Mouse (Mus musculus): ENCODE results near the gene Slc4a4.
"Not testable (repeated sequence)": the region's sequence is repeated elsewhere in the genome, so short reads cannot be mapped to it uniquely, and the experiment has no call there.

The Slc4a4 gene

GRCm38 (mm10) chr5:88960342-88961105 is 73.9 kb downstream of the Slc4a4 start:
- no peak for ATAC-seq (ENCODE audit: low TSS enrichment)

- ATAC-seq (ENCODE audit: low TSS enrichment): no peak
Measured at GRCm38 (mm10) chr5:88961351-88961761, 74.7 kb downstream of the Slc4a4 start.

GRCm38 (mm10) chr5:88964685-88965290 is 78.2 kb downstream of the Slc4a4 start:
- ATAC-seq (ENCODE audit: low TSS enrichment): no peak

DNA sequence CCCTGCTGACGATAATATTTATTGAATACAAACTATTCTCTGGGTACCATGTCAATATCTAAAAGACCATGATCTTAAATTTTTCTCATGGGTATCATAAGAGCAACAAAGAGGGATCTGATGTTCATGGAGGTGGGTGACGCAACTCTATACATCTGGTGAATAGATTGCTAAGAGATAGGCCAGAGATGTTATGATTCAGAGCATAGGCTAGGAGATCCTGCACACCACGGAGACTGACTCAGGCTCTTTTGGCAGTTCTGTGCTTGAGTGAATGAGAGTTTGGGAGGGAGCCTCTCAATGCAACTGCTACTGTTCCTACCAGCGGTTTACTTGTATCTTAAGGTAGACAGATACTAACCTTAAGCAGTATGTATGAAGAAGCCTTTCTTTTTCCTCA is 79.9 kb downstream of the Slc4a4 start:
- ATAC-seq (ENCODE audit: low TSS enrichment): 0 out of 2 replicates have a peak, but pooled peaks have one; percentile 41

DNA sequence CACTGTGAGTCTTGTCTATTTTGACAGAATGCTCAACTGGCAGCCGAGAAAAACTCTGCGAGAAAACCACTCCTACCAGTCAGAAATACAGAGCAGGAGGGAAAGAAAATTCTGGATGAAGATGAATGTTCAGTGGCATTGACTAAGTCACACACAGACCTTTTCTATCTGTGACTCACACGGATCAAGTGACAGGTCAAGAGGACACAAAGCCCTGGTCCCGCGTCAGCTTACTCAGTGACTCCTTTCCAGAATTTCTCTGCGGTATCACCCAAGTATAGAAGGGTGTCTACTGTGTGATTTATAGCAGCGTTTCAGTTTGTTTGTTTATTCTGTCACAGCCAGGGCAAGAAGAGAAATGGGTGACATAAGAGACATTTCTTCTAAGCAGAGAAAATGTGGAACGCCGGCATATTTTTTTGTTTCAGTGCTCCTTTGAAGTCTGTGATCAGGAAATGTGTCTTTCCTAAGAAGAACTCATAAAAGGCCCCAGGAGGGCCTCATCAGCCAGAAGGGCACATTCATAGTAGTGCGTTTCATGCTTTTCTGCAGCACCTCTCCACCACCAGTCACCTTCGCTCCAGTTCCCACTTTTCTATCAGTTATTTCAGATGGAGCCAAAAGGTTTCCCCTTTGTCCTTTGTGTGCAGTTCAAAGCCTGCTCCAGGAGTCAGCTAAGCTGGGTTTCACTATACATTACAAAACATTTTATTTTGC is 82.5 kb downstream of the Slc4a4 start:
- no peak for ATAC-seq (ENCODE audit: low TSS enrichment)

- no peak for ATAC-seq (ENCODE audit: low TSS enrichment)
Measured at GRCm38 (mm10) chr5:88971554-88971953, 84.9 kb downstream of the Slc4a4 start.

DNA sequence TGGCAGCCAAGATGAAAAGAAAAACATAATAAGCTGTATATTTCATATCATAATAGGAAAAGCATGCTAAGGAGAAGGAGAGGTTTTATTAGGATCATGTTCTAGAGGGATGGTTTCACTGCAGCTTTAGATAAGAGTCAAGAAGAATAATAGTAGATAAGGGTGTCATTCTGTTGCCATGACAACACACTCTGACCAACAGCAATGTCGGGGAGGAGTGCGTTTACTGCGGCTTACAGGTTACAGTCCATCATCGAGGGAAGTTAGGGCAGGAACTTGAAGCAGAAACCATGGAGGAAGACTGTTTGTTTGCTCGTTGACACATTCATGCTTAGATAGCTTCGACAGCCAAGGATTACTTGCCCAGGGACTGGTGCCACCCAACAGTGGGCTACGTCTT is 85.7 kb downstream of the Slc4a4 start:
- no peak for ATAC-seq (ENCODE audit: low TSS enrichment)

GRCm38 (mm10) chr5:88973130-88973529 is 86.5 kb downstream of the Slc4a4 start:
- ATAC-seq (ENCODE audit: low TSS enrichment): peak; percentile 68

DNA sequence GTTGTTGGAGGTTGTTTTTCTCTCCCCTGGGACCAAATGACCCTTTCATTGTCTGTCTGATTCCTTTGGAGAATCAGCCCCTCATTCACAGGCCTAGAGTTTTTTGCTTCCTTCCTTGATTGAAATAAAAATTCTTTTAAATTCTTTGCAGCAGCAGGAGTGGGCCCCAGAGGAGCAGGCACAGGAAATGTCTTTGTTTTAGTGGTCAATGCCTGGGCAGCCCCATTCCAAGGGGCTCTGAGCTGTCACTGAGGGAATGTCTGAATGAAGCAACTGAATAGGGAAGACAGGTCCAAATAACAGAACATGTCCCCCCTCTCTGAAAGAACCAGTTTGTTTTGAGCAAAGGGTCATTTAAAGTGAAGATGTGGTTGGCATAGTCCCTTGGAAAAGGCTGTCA is 89.1 kb downstream of the Slc4a4 start:
- ATAC-seq (ENCODE audit: low TSS enrichment): no peak

DNA sequence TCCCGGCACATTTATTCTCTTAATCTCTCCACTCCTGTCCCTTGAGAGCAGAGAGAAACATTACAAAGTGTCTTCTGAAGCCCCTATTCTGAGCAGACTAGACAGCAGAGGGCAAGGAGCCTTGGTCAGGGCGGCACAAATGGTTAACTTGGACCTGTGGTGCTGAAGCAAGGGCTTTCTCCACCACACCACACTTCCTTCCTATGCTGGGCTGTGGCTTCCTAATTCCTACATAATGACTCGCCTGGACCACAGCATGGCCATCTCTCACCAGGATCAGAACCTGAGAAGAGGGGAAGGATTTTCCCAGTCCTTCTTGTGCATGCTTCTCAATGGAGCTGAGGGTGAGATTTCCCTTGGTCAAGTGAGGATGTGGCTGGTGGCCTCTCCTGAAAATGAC is 89.8 kb downstream of the Slc4a4 start:
- no peak for ATAC-seq (ENCODE audit: low TSS enrichment)

GRCm38 (mm10) chr5:88980740-88981139 is 94.1 kb downstream of the Slc4a4 start:
- ATAC-seq (ENCODE audit: low TSS enrichment): no peak

GRCm38 (mm10) chr5:88981243-88982014 is 94.8 kb downstream of the Slc4a4 start:
- peak; percentile 90 for ATAC-seq (ENCODE audit: low TSS enrichment)

- ATAC-seq (ENCODE audit: low TSS enrichment): no peak
Measured at GRCm38 (mm10) chr5:88982040-88982736, 95.6 kb downstream of the Slc4a4 start.

DNA sequence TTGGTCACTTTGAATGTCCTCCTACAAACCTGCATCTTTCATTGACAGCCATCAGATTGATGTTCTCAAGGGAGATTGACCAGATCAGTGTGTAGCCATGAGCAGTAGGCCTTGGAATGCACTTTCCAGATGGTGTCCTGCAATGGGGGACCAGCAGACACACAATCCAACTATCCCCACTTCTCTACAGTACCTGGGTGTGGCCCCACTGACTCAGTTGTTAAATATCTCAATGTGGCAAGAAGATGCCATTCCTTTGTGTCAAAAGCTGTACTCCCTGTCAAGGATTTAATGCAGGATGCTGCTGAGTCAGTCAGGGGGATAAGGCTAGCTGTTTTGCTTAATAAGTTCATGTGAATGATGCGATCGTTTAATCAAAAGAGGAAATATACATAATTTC is 96.6 kb downstream of the Slc4a4 start:
- ATAC-seq (ENCODE audit: low TSS enrichment): no peak

DNA sequence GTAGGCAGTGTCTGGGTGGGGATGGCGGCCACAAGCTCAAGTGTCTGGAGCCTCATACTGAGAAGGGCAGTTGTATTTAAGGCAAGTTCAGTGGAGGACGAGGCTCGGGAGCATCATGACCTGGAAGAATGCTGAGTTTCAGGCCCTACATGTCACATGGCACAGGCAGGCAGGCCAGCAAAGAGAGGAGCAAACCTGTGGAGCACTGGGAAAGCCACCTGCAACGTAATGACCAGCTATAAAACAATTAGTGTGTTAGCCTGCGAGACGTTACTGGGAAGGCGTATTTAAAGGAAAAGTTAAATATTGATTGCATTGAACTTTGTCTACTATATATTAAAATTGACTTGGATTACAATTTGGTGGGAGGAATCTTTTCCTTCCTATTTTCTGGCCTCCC is 97.0 kb downstream of the Slc4a4 start:
- ATAC-seq (ENCODE audit: low TSS enrichment): no peak

DNA sequence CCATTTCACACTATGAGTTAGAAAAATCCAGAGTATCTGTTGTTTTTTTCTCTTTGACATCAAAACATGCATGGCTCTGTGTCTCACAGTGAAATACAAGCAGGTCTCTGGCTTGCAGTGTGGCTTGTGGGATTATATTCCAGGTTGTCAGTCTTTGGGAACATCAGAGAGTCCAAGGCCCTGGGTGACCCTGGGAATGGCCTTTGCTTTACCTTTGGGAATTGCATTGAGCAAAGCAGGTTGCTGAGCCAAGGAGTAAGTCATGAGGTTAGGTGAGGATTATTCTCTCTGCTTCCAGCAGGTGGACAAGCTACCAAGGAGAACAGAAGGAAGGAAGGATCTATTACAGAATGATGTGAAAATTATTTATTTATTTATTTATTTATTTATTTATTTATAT is 102.4 kb downstream of the Slc4a4 start:
- ATAC-seq (ENCODE audit: low TSS enrichment): no peak

- ATAC-seq (ENCODE audit: low TSS enrichment): peak; percentile 55; the same call in 1 of the 2 replicates
Measured at GRCm38 (mm10) chr5:88990196-88990747, 103.7 kb downstream of the Slc4a4 start.

- ATAC-seq (ENCODE audit: low TSS enrichment): not testable (repeated sequence)
Measured at GRCm38 (mm10) chr5:88991309-88991708, 104.7 kb downstream of the Slc4a4 start.

DNA sequence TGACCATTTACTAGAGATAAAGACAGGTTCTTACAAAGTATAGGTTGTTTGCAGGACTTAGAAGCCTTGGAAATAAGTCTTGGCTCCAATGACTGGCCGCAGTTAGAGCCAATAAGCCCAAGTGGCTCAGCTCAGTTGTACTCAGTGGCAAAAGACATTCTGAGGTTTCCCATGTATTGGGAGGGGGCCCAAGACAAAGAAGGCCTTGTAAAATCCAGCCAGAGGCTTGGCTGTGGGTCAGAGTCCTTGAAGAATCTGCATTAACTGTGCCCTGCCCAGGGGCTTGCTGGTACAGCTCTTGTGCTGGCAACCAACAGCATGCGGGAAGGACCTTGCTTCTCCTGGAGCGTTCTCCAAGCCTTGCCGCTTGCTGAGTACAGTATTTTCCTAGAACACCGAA is 107.9 kb downstream of the Slc4a4 start:
- ATAC-seq (ENCODE audit: low TSS enrichment): peak; percentile 36

DNA sequence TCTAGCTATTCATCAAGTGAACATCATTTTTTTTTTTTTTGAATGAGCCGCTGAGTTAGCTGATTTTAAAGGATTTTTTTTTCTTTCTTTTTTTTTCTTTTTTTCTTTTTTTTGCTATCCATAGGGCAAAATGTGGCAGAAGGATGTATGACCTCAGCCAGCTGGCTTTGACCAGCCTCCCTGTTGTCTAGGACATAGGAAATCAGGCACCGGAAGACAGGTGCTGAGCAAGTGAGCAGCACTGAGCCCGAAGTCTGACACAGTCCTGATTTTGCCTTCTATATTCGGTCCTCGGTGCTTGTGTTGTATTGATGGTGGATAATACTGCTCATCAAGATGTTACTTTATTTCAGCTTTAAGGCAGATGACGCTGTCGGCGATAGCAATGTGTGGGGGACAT is 109.6 kb downstream of the Slc4a4 start:
- no peak for ATAC-seq (ENCODE audit: low TSS enrichment)

GRCm38 (mm10) chr5:88997277-88997676 is 110.7 kb downstream of the Slc4a4 start:
- ATAC-seq (ENCODE audit: low TSS enrichment): no peak
